Mouse (Mus musculus) midbrain, embryonic 11.5 days (tissue): ENCODE results near the gene Pcnx3. TPM values are rescaled to one million over a fixed set of nuclear protein-coding genes. Genes with fewer than 3 reads are reported as not detected.
"Not testable (repeated sequence)": the region's sequence is repeated elsewhere in the genome, so short reads cannot be mapped to it uniquely, and the experiment has no call there.

Source experiments
- ATAC-seq: fragments of 200-750 bp; cut with Nextera tagmentation; 2 replicates; pipeline ENCODE4 v1.8.0; 2017; ENCODE audit warnings: moderate TSS enrichment, moderate library complexity; ENCODE audit not compliant: low FRiP score
- DNase-seq: peaks from one replicate; pipeline ENCODE4 v3.0.0; 2015; ENCODE audit warnings: low spot score; ENCODE audit errors: missing footprints
- H3K27ac ChIP-seq: fragments of 300-500 bp; sonication (generic); 2 replicates; pipeline ENCODE4 v1.5.1; 2014; ENCODE audit warnings: low read depth, low read length
- H3K27me3 ChIP-seq: fragments of 300-500 bp; sonication (generic); 2 replicates; pipeline ENCODE4 v1.6.1; 2014; ENCODE audit warnings: mild to moderate bottlenecking, low read length, moderate library complexity, mixed read lengths; ENCODE audit not compliant: control insufficient read depth, insufficient read depth
- H3K36me3 ChIP-seq: fragments of 300-500 bp; sonication (generic); 2 replicates; pipeline ENCODE4 v1.6.1; 2014; ENCODE audit warnings: mild to moderate bottlenecking, low read length, moderate library complexity, mixed read lengths; ENCODE audit not compliant: control insufficient read depth, insufficient read depth
- H3K4me1 ChIP-seq: fragments of 300-500 bp; sonication (generic); 2 replicates; pipeline ENCODE4 v1.6.1; 2014; ENCODE audit warnings: low read length; ENCODE audit not compliant: control insufficient read depth, insufficient read depth
- H3K4me2 ChIP-seq: fragments of 300-500 bp; sonication (generic); 2 replicates; pipeline ENCODE4 v1.6.1; 2014; ENCODE audit warnings: mild to moderate bottlenecking, moderate library complexity
- H3K4me3 ChIP-seq: fragments of 300-500 bp; sonication (generic); 2 replicates; pipeline ENCODE4 v1.5.1; 2014; ENCODE audit warnings: low read depth, low read length
- H3K9ac ChIP-seq: fragments of 300-500 bp; sonication (generic); 2 replicates; pipeline ENCODE4 v1.6.1; 2014; ENCODE audit warnings: low read length
- H3K9me3 ChIP-seq: fragments of 300-500 bp; sonication (generic); 2 replicates; pipeline ENCODE4 v1.6.1; 2016; ENCODE audit warnings: low read length; ENCODE audit not compliant: control insufficient read depth
- WGBS: fragments of 180-500 bp; shearing (Covaris S2); extraction: QIAGEN DNeasy Blood & Tissue Kit; methylation state at CpG from one replicate; pipeline ENCODE4 v1.1.7; 2014; 5-methylcytosine and 5-hydroxymethylcytosine counted together
- polyA plus RNA-seq: library from polyadenylated mRNA; unstranded; fragments of >200 nt; fragmentation: Nextera tagmentation; extraction: Ambion mirVana; gene quantifications from 2 replicates; pipeline ENCODE4 v1.2.1, GENCODE M21; 2014

Gene Pcnx3
- polyA plus RNA-seq, 1 experiment from 2014 or later, result 23.1 TPM

- Histone ChIP-seq H3K36me3 (peaks cover 14% of the 10 kb centered on the region), H3K4me3 (peak overlapping the region; percentile 90), H3K4me2 (peak overlapping the region; percentile 99), H3K4me1 (peaks cover 33% of the 10 kb centered on the region), H3K9ac (peak overlapping the region; percentile 73), H3K9me3 (no peaks in the 10 kb centered on the region), H3K27me3 (no peaks in the 10 kb centered on the region), H3K27ac (peak overlapping the region; percentile 62)
- ATAC-seq, result no peak
- DNase-seq, result no peak
- WGBS, result under 1% methylated on average over 7 of the region's 7 CpGs
Measured at GRCm38 (mm10) chr19:5689088-5689428, 350 bp upstream of the Pcnx3 start.

DNA sequence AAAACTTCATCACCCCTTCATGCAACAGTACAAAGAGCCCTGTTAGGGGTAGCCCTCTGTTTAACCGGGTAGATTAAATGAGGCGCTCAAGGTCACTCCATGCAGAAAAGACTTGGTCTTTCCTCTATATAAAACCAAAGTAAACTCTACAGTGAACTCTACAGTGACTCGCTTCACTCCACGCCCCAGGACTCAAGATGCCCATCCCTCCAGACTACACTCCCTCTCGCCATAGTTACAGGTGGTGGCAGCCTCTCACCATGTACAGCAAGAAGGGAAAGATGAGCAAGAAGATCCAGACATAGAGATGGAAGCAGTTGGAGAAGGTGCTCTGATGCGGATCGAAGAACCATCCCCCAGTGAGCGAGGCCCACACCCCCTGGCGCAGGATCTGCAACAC, 970 bp downstream of the Pcnx3 start:
- Histone ChIP-seq H3K4me3 (peak overlapping the region; percentile 90), H3K27me3 (no peaks in the 10 kb centered on the region), H3K36me3 (peaks cover 25% of the 10 kb centered on the region), H3K4me2 (peak overlapping the region; percentile 99), H3K4me1 (peaks cover 33% of the 10 kb centered on the region), H3K9ac (peak overlapping the region; percentile 85), H3K27ac (peak overlapping the region; percentile 76), H3K9me3 (no peaks in the 10 kb centered on the region)
- DNase-seq (no peak), ATAC-seq (no peak)
- WGBS, result 21% methylated on average over 9 of the region's 9 CpGs

- not testable (repeated sequence) for ATAC-seq, H3K4me2 ChIP-seq, H3K9ac ChIP-seq, H3K4me3 ChIP-seq, H3K27me3 ChIP-seq, DNase-seq, H3K9me3 ChIP-seq, H3K27ac ChIP-seq
- H3K4me1 ChIP-seq, result peaks cover 28% of the 10 kb centered on the region
- WGBS, result 88% methylated on average over 12 of the region's 12 CpGs
- peaks cover 30% of the 10 kb centered on the region for H3K36me3 ChIP-seq
Measured at GRCm38 (mm10) chr19:5686954-5687353, 1.8 kb downstream of the Pcnx3 start.

DNA sequence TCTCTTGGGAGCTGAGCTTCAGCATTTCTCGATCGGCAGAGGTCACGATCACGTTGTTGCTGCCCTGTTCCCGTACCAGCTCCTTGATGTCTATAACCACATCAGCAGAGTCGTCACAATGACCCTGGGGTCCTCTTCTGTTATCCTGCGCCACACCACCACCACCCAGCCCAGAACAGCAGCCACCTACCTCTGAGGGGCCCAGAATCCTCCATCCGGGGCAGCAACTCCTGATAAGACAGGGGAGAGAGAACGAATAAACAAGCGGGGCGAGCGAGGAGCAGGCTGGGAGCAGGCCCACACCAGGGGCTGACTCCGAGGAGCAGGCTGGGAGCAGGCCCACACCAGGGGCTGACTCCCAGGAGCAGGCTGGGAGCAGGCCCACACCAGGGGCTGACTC, 2.3 kb downstream of the Pcnx3 start:
- 92% methylated on average over 13 of the region's 13 CpGs for WGBS
- Histone ChIP-seq H3K27ac (no peak overlapping the region), H3K4me2 (no peak overlapping the region), H3K4me3 (no peak overlapping the region), H3K36me3 (peaks cover 32% of the 10 kb centered on the region), H3K4me1 (peaks cover 25% of the 10 kb centered on the region), H3K9ac (no peak overlapping the region), H3K9me3 (no peaks in the 10 kb centered on the region), H3K27me3 (no peaks in the 10 kb centered on the region)
- ATAC-seq (no peak), DNase-seq (no peak)

DNA sequence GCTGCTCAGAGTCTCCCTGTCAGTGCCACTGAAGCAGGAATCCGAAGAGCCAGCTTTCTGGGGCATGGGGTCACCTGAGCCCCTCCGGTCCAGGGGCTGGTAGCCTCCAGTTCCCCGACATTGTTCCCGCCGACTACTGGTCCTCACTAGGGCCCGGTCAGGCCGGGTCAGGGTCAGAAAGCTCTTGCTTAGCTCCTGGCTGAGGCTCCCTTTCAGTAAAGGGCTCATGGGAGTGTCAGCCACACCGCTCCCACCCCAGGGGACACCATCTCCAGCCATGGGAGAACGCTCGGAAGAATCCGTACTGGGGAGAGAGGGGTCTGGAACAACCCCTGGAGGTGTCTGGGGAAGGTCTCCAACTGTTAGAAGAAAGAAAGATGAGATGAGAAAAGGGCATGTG, 2.8 kb downstream of the Pcnx3 start:
- Histone ChIP-seq H3K27me3 (no peaks in the 10 kb centered on the region), H3K4me2 (no peak overlapping the region), H3K36me3 (peaks cover 36% of the 10 kb centered on the region), H3K9ac (no peak overlapping the region), H3K27ac (no peak overlapping the region), H3K9me3 (no peaks in the 10 kb centered on the region), H3K4me1 (peaks cover 20% of the 10 kb centered on the region), H3K4me3 (no peak overlapping the region)
- no peak for ATAC-seq
- 95% methylated on average over 11 of the region's 11 CpGs for WGBS
- DNase-seq, result no peak

DNA sequence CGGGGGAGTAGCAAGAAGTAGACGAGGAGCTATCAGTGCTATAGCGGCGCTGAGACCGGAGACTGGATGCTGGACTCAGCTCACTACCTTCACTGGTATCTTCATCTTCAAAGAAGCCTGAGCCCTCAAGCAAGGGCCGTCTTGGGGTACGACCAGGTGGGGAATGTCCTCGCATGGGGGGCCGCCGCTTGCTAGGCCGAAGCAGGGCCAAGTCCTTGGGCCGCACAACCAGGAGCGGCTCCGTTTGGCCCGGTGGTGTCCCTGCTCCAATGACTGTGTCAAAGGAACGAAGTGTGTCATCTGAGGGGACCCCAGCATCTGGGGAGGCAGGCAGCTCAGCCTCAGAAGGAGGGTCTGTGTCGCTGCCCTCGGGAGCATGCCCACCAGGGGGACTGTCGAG, 3.3 kb downstream of the Pcnx3 start:
- ATAC-seq (no peak), DNase-seq (no peak)
- WGBS, result 95% methylated on average over 19 of the region's 19 CpGs
- Histone ChIP-seq H3K36me3 (peaks cover 36% of the 10 kb centered on the region), H3K9me3 (no peaks in the 10 kb centered on the region), H3K27me3 (no peaks in the 10 kb centered on the region), H3K4me2 (no peak overlapping the region), H3K27ac (no peak overlapping the region), H3K4me3 (no peak overlapping the region), H3K4me1 (peaks cover 16% of the 10 kb centered on the region), H3K9ac (no peak overlapping the region)

GRCm38 (mm10) chr19:5684985-5685384, 3.7 kb downstream of the Pcnx3 start:
- H3K4me3 ChIP-seq, result no peak overlapping the region
- DNase-seq (no peak), ATAC-seq (no peak)
- WGBS, result 87% methylated on average over 13 of the region's 13 CpGs
- H3K9ac ChIP-seq, result no peak overlapping the region
- no peak overlapping the region for H3K27ac ChIP-seq
- no peak overlapping the region for H3K4me2 ChIP-seq
- no peaks in the 10 kb centered on the region for H3K27me3 ChIP-seq
- H3K36me3 ChIP-seq, result peaks cover 37% of the 10 kb centered on the region
- no peaks in the 10 kb centered on the region for H3K9me3 ChIP-seq
- peaks cover 11% of the 10 kb centered on the region for H3K4me1 ChIP-seq

DNA sequence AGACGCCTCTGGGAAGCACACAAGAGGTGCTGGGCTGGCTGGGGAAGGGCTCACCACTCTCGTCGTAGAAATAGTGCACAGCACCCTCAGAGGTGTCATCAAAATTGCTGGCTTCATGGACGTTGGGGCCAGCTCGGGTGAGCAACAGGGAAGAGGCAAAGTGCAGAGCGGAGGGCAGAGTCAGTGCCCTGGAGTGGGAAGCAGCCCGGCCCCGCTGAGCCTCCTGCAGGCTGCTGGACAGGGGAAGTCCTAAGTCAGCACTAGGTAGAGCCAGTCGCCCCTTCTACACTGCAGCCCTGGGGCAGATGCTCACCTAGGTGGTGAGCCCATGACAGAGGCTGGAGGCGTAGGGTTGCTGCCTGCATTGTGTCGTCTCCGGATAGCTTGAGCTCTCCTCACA, 4.5 kb downstream of the Pcnx3 start:
- H3K27me3 ChIP-seq, result no peaks in the 10 kb centered on the region
- H3K4me2 ChIP-seq, result no peak overlapping the region
- H3K4me3 ChIP-seq, result no peak overlapping the region
- H3K9me3 ChIP-seq, result no peaks in the 10 kb centered on the region
- WGBS, result 94% methylated on average over 12 of the region's 12 CpGs
- H3K9ac ChIP-seq, result no peak overlapping the region
- no peak for ATAC-seq
- H3K36me3 ChIP-seq, result peaks cover 42% of the 10 kb centered on the region
- DNase-seq, result no peak
- peaks cover 8% of the 10 kb centered on the region; the same call in 1 of the 2 replicates for H3K4me1 ChIP-seq
- no peak overlapping the region for H3K27ac ChIP-seq

DNA sequence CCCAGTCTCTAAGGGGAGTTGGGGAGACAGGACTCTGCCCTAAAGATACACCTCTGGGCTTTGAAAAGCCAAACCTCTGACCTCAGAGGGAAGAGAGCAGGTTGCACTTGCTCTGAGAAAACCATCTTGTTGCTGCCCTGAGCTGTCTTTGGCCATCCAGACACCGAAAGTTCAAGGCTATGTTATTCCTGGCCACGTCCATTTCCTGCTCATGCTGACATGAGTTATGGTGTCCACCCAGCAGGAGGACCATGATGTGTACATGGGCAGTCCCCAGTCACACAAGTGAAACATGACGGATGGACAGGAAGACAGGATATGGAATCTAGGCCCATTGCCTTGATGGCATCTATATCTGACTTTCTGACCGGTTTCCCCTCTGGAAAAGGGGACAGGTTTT, 8.3 kb downstream of the Pcnx3 start:
- Histone ChIP-seq H3K4me2 (no peak overlapping the region), H3K27ac (no peak overlapping the region), H3K36me3 (peaks cover 49% of the 10 kb centered on the region), H3K27me3 (no peaks in the 10 kb centered on the region), H3K9ac (no peak overlapping the region), H3K9me3 (no peaks in the 10 kb centered on the region), H3K4me1 (no peaks in the 10 kb centered on the region), H3K4me3 (no peak overlapping the region)
- WGBS, result 92% methylated on average over 4 of the region's 4 CpGs
- DNase-seq (no peak), ATAC-seq (no peak)

- H3K4me3 ChIP-seq, result no peak overlapping the region
- DNase-seq (no peak), ATAC-seq (no peak)
- H3K27ac ChIP-seq, result no peak overlapping the region
- peaks cover 3% of the 10 kb centered on the region; the same call in 1 of the 2 replicates for H3K4me1 ChIP-seq
- H3K4me2 ChIP-seq, result no peak overlapping the region
- 90% methylated on average over 4 of the region's 4 CpGs for WGBS
- no peak overlapping the region for H3K9ac ChIP-seq
- no peaks in the 10 kb centered on the region for H3K27me3 ChIP-seq
- H3K9me3 ChIP-seq, result no peaks in the 10 kb centered on the region
- peaks cover 12% of the 10 kb centered on the region; the same call in 1 of the 2 replicates for H3K36me3 ChIP-seq
Measured at GRCm38 (mm10) chr19:5668372-5668771, 20.3 kb downstream of the Pcnx3 start.
